Mouse (Mus musculus) stomach, embryonic 15.5 days (tissue): Measurements from ENCODE around the gene Cdc14a. TPM values are rescaled to one million over a fixed set of nuclear protein-coding genes. Genes with fewer than 3 reads are reported as not detected.

Experiments
- polyA plus RNA-seq: library from polyadenylated mRNA; unstranded; fragments of >200 nt; fragmentation: Nextera tagmentation; extraction: Ambion mirVana; gene quantifications from 2 replicates; pipeline ENCODE4 v1.2.1, GENCODE M21; 2015

Cdc14a gene
- polyA plus RNA-seq, 1 experiment from 2014 or later, result 9.1 TPM

Other genes with a start within 250 kb of the Cdc14a start
- 2.0 and 2.1 TPM in 2 replicates for gene Gpr88, start 170.5 kb downstream of the Cdc14a start, polyA plus RNA-seq
- 60.1 and 66.8 TPM in 2 replicates for gene Rtca, start 84.2 kb upstream of the Cdc14a start, polyA plus RNA-seq
- 22.2 and 27.9 TPM in 2 replicates for gene Dbt, start 89.0 kb upstream of the Cdc14a start, polyA plus RNA-seq
- gene Lrrc39, start 138.9 kb upstream of the Cdc14a start, polyA plus RNA-seq, result 1.5 and 2.2 TPM in 2 replicates
- gene Sass6, start 170.9 kb upstream of the Cdc14a start, polyA plus RNA-seq, result 20.5 and 20.7 TPM in 2 replicates
- 28.4 and 29.8 TPM in 2 replicates for gene Trmt13, start 190.6 kb upstream of the Cdc14a start, polyA plus RNA-seq
- 79.5 and 86.6 TPM in 2 replicates for gene Mfsd14a, start 238.6 kb upstream of the Cdc14a start, polyA plus RNA-seq